Mouse (Mus musculus) mouse trophoblast stem cell (cell line): Measurements from ENCODE around the gene Ddx59.

ENCODE experiments used
- in situ Hi-C, 2 experiments: fragments of 300-500 bp; cut with MseI, MboI; formaldehyde crosslinking; loops; 2 replicates in 1 of 2; 3 replicates in 1 of 2; pipeline ENCODE4 v1.15.1; 2025

Gene Ddx59

GRCm38 (mm10) chr1:136414798-136415755 lies at the start of gene Ddx59:
Ddx59 (plus strand) TSS chr1:136415271.
- in situ Hi-C loops, result no loop called here

- in situ Hi-C loops, result no loop called here
Observed at GRCm38 (mm10) chr1:136365986-136366385, 49.1 kb upstream of the Ddx59 start.

- in situ Hi-C loops, result no loop called here
Observed at GRCm38 (mm10) chr1:136379261-136379660, 35.8 kb upstream of the Ddx59 start.

DNA sequence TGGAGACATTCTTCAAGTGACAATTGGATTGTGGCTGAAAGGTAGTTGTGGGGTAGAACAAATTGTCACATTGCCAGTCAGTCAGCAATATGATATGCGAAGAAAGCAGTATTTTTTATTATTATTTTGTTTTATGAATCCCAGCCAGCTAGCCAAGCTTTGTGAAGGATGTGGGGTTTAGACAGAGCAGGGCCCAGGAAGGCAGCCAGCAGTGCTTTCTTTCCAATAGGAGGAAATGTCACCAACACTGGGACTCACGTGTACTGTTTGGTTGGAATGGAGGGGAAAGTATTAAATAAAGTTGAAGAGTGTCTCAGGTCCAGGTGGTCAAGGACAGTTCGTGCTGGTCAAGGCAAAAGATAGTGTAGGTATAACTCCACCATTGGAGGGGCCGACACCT lies 34.9 kb upstream of the Ddx59 start:
- in situ Hi-C loops, result no loop called here

- in situ Hi-C loops, result no loop called here
Observed at GRCm38 (mm10) chr1:136380606-136381005, 34.5 kb upstream of the Ddx59 start.

DNA sequence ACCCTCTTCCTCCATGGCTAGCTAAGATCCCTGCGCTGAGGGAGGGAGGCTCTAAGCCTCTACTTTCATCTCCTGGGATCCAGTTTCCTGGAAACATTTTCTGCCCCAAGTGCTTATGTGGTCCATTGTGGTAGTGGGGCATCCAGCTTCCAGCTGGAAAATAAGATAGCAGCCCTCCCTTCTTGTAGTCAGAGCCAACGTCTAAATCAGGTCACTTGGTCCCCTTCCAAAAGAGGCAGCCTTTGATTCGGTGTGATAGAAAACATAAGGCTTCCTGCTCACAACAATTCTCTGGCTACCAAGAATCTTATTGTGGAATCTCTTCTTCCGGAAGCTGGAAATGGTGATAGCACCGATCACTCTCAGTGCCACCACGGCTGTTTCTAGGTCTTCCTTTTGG lies 33.9 kb upstream of the Ddx59 start:
- in situ Hi-C loops, result no loop called here

DNA sequence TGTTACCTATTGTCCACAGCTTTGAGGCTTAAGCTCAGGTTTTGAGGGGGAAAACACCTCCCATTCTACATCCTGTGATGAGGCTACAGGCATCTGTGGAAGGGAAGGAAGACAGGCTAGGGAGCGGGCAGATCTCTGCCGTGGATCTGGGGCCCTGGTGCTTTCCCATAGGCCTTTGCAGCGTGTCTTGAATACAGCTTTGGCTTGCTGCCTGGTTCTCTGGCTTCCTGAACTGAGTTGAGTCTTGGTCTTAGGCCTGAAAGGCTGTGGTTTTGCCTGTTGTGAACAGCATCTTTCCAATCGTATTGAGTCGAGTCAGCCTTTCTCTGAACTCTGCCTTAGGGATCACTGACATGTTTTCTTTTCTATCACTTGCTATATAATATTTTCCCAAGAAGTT lies 33.5 kb upstream of the Ddx59 start:
- in situ Hi-C loops, result no loop called here

GRCm38 (mm10) chr1:136386914-136387313 lies 28.2 kb upstream of the Ddx59 start:
- in situ Hi-C loops, result no loop called here

- in situ Hi-C loops, result no loop called here
Observed at GRCm38 (mm10) chr1:136394506-136394905, 20.6 kb upstream of the Ddx59 start.

DNA sequence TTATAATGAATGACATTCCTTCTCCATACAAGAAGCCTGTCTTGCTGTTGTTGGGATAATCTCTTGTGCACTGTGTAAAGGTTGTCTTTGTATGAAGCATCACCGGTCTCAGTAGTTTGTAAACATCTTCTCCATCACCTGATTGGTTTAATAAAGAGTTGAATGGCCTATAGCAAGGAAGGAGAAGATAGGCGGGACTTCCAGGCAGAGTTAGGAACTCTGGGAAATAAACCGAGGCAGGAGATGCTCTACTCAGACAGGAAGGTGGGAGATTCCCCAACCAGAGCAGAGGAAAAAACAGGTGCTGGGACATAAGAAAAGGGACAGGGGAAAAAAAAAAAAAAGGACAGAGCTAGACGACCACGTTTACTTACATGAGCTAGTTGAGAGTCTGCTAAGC lies 20.0 kb upstream of the Ddx59 start:
- in situ Hi-C loops, result no loop called here

- in situ Hi-C loops, result no loop called here
Observed at GRCm38 (mm10) chr1:136401281-136401680, 13.8 kb upstream of the Ddx59 start.

DNA sequence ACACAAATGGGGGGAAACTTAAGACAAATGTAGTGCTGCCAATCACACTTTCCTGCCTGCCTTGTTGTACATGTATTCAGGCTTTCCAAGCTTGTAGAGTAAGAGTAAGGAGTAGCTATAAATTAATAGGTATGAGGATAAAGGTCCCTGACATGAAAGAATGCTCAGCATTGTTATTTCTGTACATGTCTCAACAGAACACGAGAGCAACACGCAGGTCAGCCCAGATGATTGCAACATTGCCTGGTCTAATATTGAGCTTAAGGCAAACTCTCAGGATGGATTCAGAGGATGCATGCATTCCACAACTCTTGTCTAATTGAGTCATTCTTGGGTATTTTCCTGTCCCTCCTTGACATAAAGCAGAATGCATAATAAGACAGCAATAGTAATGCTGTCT lies 5.4 kb upstream of the Ddx59 start:
- in situ Hi-C loops, result no loop called here

GRCm38 (mm10) chr1:136415756-136416126 lies 670 bp downstream of the Ddx59 start:
- in situ Hi-C loops, result no loop called here

- in situ Hi-C loops, result no loop called here
Observed at GRCm38 (mm10) chr1:136418393-136418792, 3.3 kb downstream of the Ddx59 start.

DNA sequence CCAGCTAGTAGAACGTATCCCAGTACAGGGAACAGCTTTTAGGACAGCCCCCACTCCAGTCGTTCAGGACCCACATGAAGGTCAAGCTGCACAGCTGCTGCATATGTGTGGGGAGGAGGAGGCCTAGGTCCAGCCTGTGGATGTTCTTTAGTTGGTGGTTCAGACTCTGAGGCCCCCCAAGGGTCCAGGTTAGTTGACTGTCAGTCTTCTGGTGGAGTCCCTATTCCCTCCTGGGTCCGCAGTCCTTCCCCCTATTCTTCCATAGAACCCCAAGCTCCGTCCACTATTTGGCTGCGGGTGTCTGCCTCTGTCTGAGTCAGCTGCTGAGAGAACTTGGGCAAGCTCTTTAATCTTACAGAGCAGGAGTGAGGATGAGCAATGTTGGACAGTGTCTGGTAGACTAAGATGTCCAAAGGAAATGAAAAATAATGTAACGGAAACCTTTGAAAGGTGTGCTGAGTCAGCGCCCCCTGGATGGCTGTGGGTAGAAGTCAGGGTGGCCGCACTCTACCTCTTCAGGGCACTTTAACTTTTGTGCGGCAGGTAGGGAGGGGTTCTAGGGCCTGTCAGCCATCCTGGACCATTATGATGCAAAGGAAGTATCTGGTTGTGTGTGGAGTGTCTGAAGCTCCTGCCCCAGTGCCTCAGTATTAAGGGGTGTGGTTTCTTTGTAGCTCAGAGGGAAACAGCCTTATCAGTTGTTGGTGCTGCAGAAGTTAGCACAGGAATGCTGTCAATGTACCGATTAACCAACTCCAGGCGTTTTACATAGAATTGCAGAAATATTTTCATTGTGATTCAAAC lies 12.3 kb downstream of the Ddx59 start:
- in situ Hi-C loops, result no loop called here

DNA sequence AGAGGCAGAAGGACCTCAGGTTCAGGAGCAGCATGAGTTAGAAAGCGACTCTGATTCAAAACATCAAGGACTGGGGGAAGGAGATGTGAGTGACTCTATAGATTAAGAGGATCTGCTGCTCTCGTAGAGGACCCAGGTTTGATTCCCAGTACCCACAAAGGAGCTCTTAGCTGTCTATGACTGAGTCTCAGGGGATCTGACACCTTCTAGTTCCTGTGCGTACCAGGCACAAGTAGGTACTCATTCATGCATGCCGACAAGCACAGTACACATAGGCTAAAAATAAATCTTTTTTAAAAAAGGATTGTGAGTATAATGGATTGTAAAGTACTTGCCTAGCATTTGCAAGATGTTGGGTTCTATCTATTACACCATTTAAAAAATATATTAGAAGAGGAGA lies 13.9 kb downstream of the Ddx59 start:
- in situ Hi-C loops, result no loop called here

GRCm38 (mm10) chr1:136430126-136430818 lies 15.2 kb downstream of the Ddx59 start:
- in situ Hi-C loops, result no loop called here

- in situ Hi-C loops, result no loop called here
Observed at GRCm38 (mm10) chr1:136440741-136441140, 25.7 kb downstream of the Ddx59 start.

GRCm38 (mm10) chr1:136442809-136443208 lies 27.7 kb downstream of the Ddx59 start:
- in situ Hi-C loops, result no loop called here

DNA sequence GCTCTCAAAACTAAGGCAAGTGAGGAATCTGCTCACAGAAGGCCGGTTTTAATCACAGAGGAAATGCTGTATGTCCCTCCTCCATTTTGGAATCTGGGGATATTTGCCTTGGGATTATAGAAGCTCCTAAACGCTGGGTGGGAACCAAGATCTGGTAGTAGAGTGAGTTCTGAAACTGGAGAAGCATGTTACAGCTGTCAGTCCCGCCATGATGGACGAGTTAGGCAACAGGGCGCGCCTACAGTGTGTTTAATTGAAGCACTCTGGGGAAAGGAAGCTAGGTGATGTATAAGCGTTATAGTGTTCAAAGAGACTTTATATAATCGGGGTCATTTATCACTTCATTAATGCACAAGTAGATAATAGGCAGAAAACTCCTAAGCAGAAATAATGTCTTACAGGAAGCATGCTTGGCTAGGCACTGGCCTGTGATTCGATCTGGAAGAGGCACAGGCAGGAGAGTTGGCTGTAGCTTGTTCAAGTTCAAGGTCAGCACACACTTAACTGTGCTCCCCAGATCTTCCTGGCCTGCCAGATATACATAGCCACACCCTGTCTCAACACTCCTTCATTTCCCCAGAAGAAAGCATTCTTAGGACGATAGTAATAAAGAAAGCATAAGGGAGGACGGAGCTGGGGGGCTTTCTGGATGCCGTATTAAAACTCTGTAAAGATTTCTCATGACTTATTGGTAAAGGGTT lies 29.6 kb downstream of the Ddx59 start:
- in situ Hi-C loops, result no loop called here

DNA sequence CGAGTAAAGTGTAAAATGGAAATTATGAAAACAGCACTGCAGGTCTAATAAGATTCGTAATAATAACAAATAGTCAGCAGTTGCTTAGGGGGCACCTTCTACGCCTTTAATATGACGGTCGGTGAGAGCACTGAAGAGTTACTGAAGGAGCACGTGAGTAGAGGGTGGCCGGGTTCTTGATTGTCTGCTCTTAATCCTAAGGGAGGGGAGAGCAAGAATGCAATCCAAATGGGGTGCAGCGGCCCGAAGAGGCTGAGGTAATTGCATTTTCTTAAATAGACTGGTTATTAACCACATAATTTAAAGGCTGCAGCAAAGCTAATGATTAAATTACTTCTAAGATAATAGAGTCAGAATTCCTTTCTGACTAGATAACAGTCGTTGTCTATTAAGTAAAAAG lies 31.9 kb downstream of the Ddx59 start:
- in situ Hi-C loops, result no loop called here

- in situ Hi-C loops, result no loop called here
Observed at GRCm38 (mm10) chr1:136447338-136447737, 32.3 kb downstream of the Ddx59 start.
